Mouse (Mus musculus) cerebellum, postnatal 25 days (tissue): ENCODE results near the gene Fam110c.

Experiments
- DNase-seq, 2 experiments: peaks; one replicate each; pipeline ENCODE4 v3.0.0; 2021; ENCODE audit warnings: mixed read lengths in 2 of 2

Fam110c gene

GRCm38 (mm10) chr12:31116005-31116466 lies 42.4 kb downstream of the Fam110c start:
- DNase-seq: peak; percentile 50 to 75

- no peak for DNase-seq
Observed at GRCm38 (mm10) chr12:31120535-31120934, 46.9 kb downstream of the Fam110c start.

- DNase-seq: no peak
Observed at GRCm38 (mm10) chr12:31122892-31123622, 49.4 kb downstream of the Fam110c start.

GRCm38 (mm10) chr12:31126071-31126470 lies 52.4 kb downstream of the Fam110c start:
- no peak for DNase-seq

- no peak for DNase-seq
Observed at GRCm38 (mm10) chr12:31129548-31129947, 55.9 kb downstream of the Fam110c start.
